19 mouse cellular contexts compared by ENCODE assay signal in the genomic region with DNA sequence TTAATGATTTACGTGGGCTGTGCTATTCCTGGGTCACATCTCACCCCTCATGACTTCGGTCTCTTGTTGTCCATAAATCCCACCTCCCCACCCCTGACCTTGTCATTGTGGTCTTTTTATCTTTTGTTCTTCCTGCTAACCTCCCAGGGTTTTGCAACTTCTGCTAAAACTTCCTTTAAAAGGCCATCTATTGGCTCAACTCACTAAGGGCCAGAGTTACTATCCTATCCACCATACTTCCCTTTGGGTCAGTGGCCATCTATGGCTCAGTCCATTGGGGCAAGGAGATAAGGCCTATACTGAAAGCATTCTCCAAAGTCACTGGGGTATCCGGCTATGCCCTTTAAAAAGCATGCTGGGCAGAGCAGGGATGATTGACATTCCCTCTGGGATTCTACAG. TPM values are rescaled to one million over a fixed set of nuclear protein-coding genes. Genes with fewer than 3 reads are reported as not detected.
DNase-seq lines count a peak whose midpoint lies in the region; ATAC-seq and TF ChIP-seq lines count a peak whose summit lies in the region.
"Had no signal": no experiment of that assay in that cellular context is flagged by ENCODE, and none has a peak within 500 bp of the region (broad histone marks: within the 10 kb centered on the region; RNA-seq: fewer than 3 reads in every experiment).

No protein-coding gene starts in this region.

- no peak for ATAC-seq in liver, postnatal 0 days
- peak; percentile 73 for ATAC-seq in granulocyte monocyte progenitor cell, adult 5-6 weeks (replicated peaks; ENCODE audit: poor library complexity, severe bottlenecking)
- ATAC-seq: forebrain, embryonic 13.5 days; forebrain, embryonic 15.5 days; forebrain, postnatal 0 days had no signal

- H3K27me3 ChIP-seq in liver, postnatal 0 days (ENCODE audit: insufficient read depth, low read length): no peaks in the 10 kb centered on the region
- H3K27me3 ChIP-seq: embryonic facial prominence, embryonic 12.5 days; forebrain, embryonic 13.5 days; forebrain, embryonic 15.5 days had no signal

- DNase-seq in liver, postnatal 0 days: no peak
- DNase-seq in liver: no peak
- DNase-seq in gastrocnemius, adult 18-20 months (ENCODE audit: low spot score): no peak
- no peak for DNase-seq in thymus, postnatal 10 days (ENCODE audit: low spot score in 2 of 2)
- DNase-seq: adrenal gland, adult 2 months; adrenal gland, postnatal 10 days; adrenal gland, postnatal 25 days; cerebellum, adult 11 months; cerebellum, adult 18-20 months; cerebellum, adult 8-10 months; cerebellum, adult 9-11 months; cerebellum, postnatal 14 days; cerebellum, postnatal 36 days; forebrain, postnatal 0 days had no signal

- H3K9me3 ChIP-seq in liver, postnatal 0 days (ENCODE audit: low read length): no peaks in the 10 kb centered on the region
- H3K9me3 ChIP-seq: embryonic facial prominence, embryonic 10.5 days; embryonic facial prominence, embryonic 12.5 days; forebrain, embryonic 13.5 days; forebrain, embryonic 15.5 days had no signal

- no peak for TF ChIP-seq CTCF in liver, postnatal 0 days (IDR thresholded peaks at IDR 0.05; ENCODE audit: low read depth)

- H3K4me1 ChIP-seq in liver, postnatal 0 days (ENCODE audit: insufficient read depth): 0 out of 2 replicates have a peak, but pooled peaks cover 2% of the 10 kb centered on the region
- H3K4me1 ChIP-seq: embryonic facial prominence, embryonic 10.5 days; embryonic facial prominence, embryonic 12.5 days; forebrain, embryonic 13.5 days; forebrain, embryonic 15.5 days had no signal

- WGBS in liver, postnatal 0 days (ENCODE audit: insufficient replicate concordance): 54% methylated on average over 3 of the region's 3 CpGs

- no peak overlapping the region for H3K4me2 ChIP-seq in liver, postnatal 0 days (ENCODE audit: low read depth, low read length)
- H3K4me2 ChIP-seq: embryonic facial prominence, embryonic 12.5 days; forebrain, embryonic 13.5 days; forebrain, embryonic 15.5 days had no signal

- H3K27ac ChIP-seq in liver, postnatal 0 days (ENCODE audit: low read depth): no peak overlapping the region
- H3K27ac ChIP-seq: embryonic facial prominence, embryonic 10.5 days; embryonic facial prominence, embryonic 12.5 days; forebrain, embryonic 13.5 days; forebrain, embryonic 15.5 days had no signal

- 0 out of 2 replicates have a peak, but pooled peaks have one; percentile 20 for TF ChIP-seq EP300 in liver, postnatal 0 days (IDR thresholded peaks at IDR 0.05; ENCODE audit: low read depth)

- H3K36me3 ChIP-seq in liver, postnatal 0 days (replicated peaks; ENCODE audit: insufficient read depth, low read length): no peaks in the 10 kb centered on the region
- H3K36me3 ChIP-seq: embryonic facial prominence, embryonic 10.5 days; embryonic facial prominence, embryonic 12.5 days had no signal

- no peak overlapping the region for H3K4me3 ChIP-seq in liver, postnatal 0 days (ENCODE audit: low read depth, low read length)
- H3K4me3 ChIP-seq: embryonic facial prominence, embryonic 10.5 days; embryonic facial prominence, embryonic 12.5 days; forebrain, embryonic 13.5 days; forebrain, embryonic 15.5 days had no signal

- H3K9ac ChIP-seq in liver, postnatal 0 days (replicated peaks): no peak overlapping the region
- H3K9ac ChIP-seq: embryonic facial prominence, embryonic 12.5 days; forebrain, embryonic 13.5 days; forebrain, embryonic 15.5 days; forebrain, postnatal 0 days had no signal

RNA-seq across cellular contexts. Expression of a gene that starts 17.5 kb away (rescaled TPM):
- polyA plus RNA-seq in liver, postnatal 0 days (2015; fragmentation: Nextera tagmentation; extraction: Ambion mirVana): 11.8 and 14.4 TPM in 2 replicates
- 41.5 and 45.1 TPM in 2 replicates for total RNA-seq in granulocyte monocyte progenitor cell, adult 5-6 weeks (2014; fragmentation: Nextera tagmentation)
- 59.5 and 64.1 TPM in 2 replicates for total RNA-seq in granulocyte monocyte progenitor cell, adult 5-6 weeks (2017)
- total RNA-seq in gastrocnemius, adult 18-20 months (2021): under 1 TPM; 0.78 to 0.94 TPM

Comparison
In these comparisons a context has a peak if more than half of its experiments do, and no peak if none do; other contexts are left out.
1. RNA of a gene that starts 17.5 kb away (total RNA-seq): 41.5 to 64.1 TPM in granulocyte monocyte progenitor cell, adult 5-6 weeks; 0.78 to 0.94 TPM in gastrocnemius, adult 18-20 months; every median in the first group is over 10 times any median in the second.